In genomic region chr16:94246058-94246784, GRCm38 (mm10) we compare ENCODE assay signal across 13 mouse cellular contexts.
DNase-seq lines count a peak whose midpoint lies in the region; ATAC-seq and TF ChIP-seq lines count a peak whose summit lies in the region.
"Had no signal": no experiment of that assay in that cellular context is flagged by ENCODE, and none has a peak within 500 bp of the region (broad histone marks: within the 10 kb centered on the region; RNA-seq: fewer than 3 reads in every experiment).

No protein-coding gene starts in this region.

- H3K9me3 ChIP-seq in kidney, embryonic 16.5 days (ENCODE audit: low read length), result no peaks in the 10 kb centered on the region
- no peaks in the 10 kb centered on the region for H3K9me3 ChIP-seq in limb, embryonic 14.5 days (ENCODE audit: control insufficient read depth, low read length)
- H3K9me3 ChIP-seq: heart, embryonic 13.5 days; stomach, embryonic 15.5 days had no signal

- H3K27ac ChIP-seq in kidney, embryonic 16.5 days (ENCODE audit: low read length), result no peak overlapping the region
- no peak overlapping the region for H3K27ac ChIP-seq in bone marrow macrophage, adult 2 months (ENCODE audit: insufficient read depth, low read depth, low read length)
- H3K27ac ChIP-seq in limb, embryonic 14.5 days (replicated peaks; ENCODE audit: low read depth, low read length), result no peak overlapping the region
- H3K27ac ChIP-seq: heart, embryonic 13.5 days; stomach, embryonic 15.5 days had no signal

- no peaks in the 10 kb centered on the region for H3K27me3 ChIP-seq in kidney, embryonic 16.5 days (ENCODE audit: insufficient read depth, low read length)
- no peaks in the 10 kb centered on the region; the same call in 1 of the 2 replicates for H3K27me3 ChIP-seq in limb, embryonic 14.5 days (ENCODE audit: control insufficient read depth, insufficient read depth, low read length)
- H3K27me3 ChIP-seq: heart, embryonic 13.5 days; stomach, embryonic 15.5 days had no signal

- no peak for TF ChIP-seq CTCF in bone marrow macrophage, adult 2 months (IDR thresholded peaks at IDR 0.05; ENCODE audit: low read depth, low read length)

- no peaks in the 10 kb centered on the region for H3K36me3 ChIP-seq in kidney, embryonic 16.5 days (ENCODE audit: insufficient read depth, low read length)
- no peaks in the 10 kb centered on the region for H3K36me3 ChIP-seq in limb, embryonic 14.5 days (ENCODE audit: control insufficient read depth, insufficient read depth, low read length)
- H3K36me3 ChIP-seq: heart, embryonic 13.5 days; stomach, embryonic 15.5 days had no signal

- peak; percentile 40; the same call in 1 of the 2 replicates for ATAC-seq in kidney, embryonic 16.5 days (ENCODE audit: low FRiP score, low TSS enrichment)
- 0 out of 2 replicates have a peak, but pooled peaks have one; percentile 42 for ATAC-seq in limb, embryonic 14.5 days (ENCODE audit: low FRiP score, low read depth)
- ATAC-seq: hindbrain, embryonic 16.5 days had no signal

- DNase-seq in kidney, adult 18-20 months, result no peak
- DNase-seq in limb, embryonic 14.5 days (ENCODE audit: low spot score), result peak; percentile 47
- DNase-seq in spleen, adult 12 weeks (ENCODE audit: low spot score), result peak; percentile 36
- DNase-seq in right cerebral cortex, adult 2 months (ENCODE audit: low spot score in 2 of 2), result no peak
- no peak for DNase-seq in urinary bladder, postnatal 14 days (ENCODE audit: low spot score)
- DNase-seq in heart, postnatal 4 days, result no peak
- DNase-seq: adrenal gland, postnatal 14 days; cerebellum, adult 18-20 months had no signal

- H3K9ac ChIP-seq in kidney, embryonic 16.5 days (replicated peaks; ENCODE audit: low read length), result no peak overlapping the region
- no peak overlapping the region for H3K9ac ChIP-seq in limb, embryonic 14.5 days (ENCODE audit: low read depth, low read length, severe bottlenecking)
- H3K9ac ChIP-seq: heart, embryonic 13.5 days; stomach, embryonic 15.5 days had no signal

- peaks cover 11% of the 10 kb centered on the region; the same call in 1 of the 2 replicates for H3K4me1 ChIP-seq in kidney, embryonic 16.5 days (ENCODE audit: insufficient read depth, low read length)
- H3K4me1 ChIP-seq in bone marrow macrophage, adult 2 months (ENCODE audit: control insufficient read depth, insufficient read depth, low read length), result peaks cover 9% of the 10 kb centered on the region
- peaks cover 24% of the 10 kb centered on the region for H3K4me1 ChIP-seq in limb, embryonic 14.5 days (ENCODE audit: control insufficient read depth, insufficient read depth, low read length)

- TF ChIP-seq POLR2A in bone marrow macrophage, adult 2 months (IDR thresholded peaks at IDR 0.05; ENCODE audit: borderline replicate concordance, low read depth, low read length), result peak; percentile 17; the same call in 1 of the 2 replicates
- TF ChIP-seq POLR2A in limb, embryonic 14.5 days (IDR thresholded peaks at IDR 0.05; ENCODE audit: borderline replicate concordance, extremely low read depth, insufficient read depth, insufficient read length), result no peak

- no peak overlapping the region for H3K4me2 ChIP-seq in kidney, embryonic 16.5 days (replicated peaks; ENCODE audit: low read depth, low read length)
- H3K4me2 ChIP-seq in limb, embryonic 14.5 days (replicated peaks; ENCODE audit: low read depth, low read length, severe bottlenecking), result no peak overlapping the region; the same call in 1 of the 2 replicates
- H3K4me2 ChIP-seq: heart, embryonic 13.5 days; stomach, embryonic 15.5 days had no signal

- no peak overlapping the region for H3K4me3 ChIP-seq in kidney, embryonic 16.5 days (ENCODE audit: low read length)
- peak overlapping the region; percentile 55 for H3K4me3 ChIP-seq in bone marrow macrophage, adult 2 months (ENCODE audit: insufficient read depth, low read length)
- H3K4me3 ChIP-seq in limb, embryonic 14.5 days (replicated peaks; ENCODE audit: low read length), result no peak overlapping the region
- H3K4me3 ChIP-seq: heart, embryonic 13.5 days; stomach, embryonic 15.5 days had no signal

- WGBS in kidney, embryonic 16.5 days, result 39% methylated on average over 17 of the region's 17 CpGs
- WGBS in limb, embryonic 14.5 days, result 39% methylated on average over 16 of the region's 17 CpGs

Comparison
In these comparisons a context has a peak if more than half of its experiments do, and no peak if none do; other contexts are left out.
1. DNase-seq: peak in limb, embryonic 14.5 days (single experiment) and spleen, adult 12 weeks (single experiment); none in kidney, adult 18-20 months (single experiment), right cerebral cortex, adult 2 months (0 of 2), urinary bladder, postnatal 14 days (single experiment) and heart, postnatal 4 days (single experiment).